Mouse (Mus musculus) ES-E14 (cell line): ENCODE measurements around the gene Lgr6.

Experiments
- CHD2 ChIP-seq: IDR thresholded peaks from 2 replicates; pipeline ENCODE4 v1.6.1; 2014; ENCODE audit warnings: mild to moderate bottlenecking, low read depth, low read length, inconsistent platforms
- HCFC1 ChIP-seq: IDR thresholded peaks from 2 replicates; pipeline ENCODE4 v1.6.1; 2012; ENCODE audit warnings: low read length, inconsistent platforms, borderline replicate concordance; ENCODE audit not compliant: insufficient read depth
- MAFK ChIP-seq: IDR thresholded peaks from 2 replicates; pipeline ENCODE4 v1.6.1; 2014; ENCODE audit warnings: mild to moderate bottlenecking, low read depth, low read length, inconsistent platforms; ENCODE audit not compliant: insufficient read depth
- ZC3H11A ChIP-seq: IDR thresholded peaks from 2 replicates; pipeline ENCODE4 v1.6.1; 2012; ENCODE audit warnings: low read depth, mild to moderate bottlenecking, inconsistent platforms, low read length, borderline replicate concordance
- ZNF384 ChIP-seq: IDR thresholded peaks from 2 replicates; pipeline ENCODE4 v1.6.1; 2012; ENCODE audit warnings: low read depth, low read length, inconsistent platforms

DNA sequence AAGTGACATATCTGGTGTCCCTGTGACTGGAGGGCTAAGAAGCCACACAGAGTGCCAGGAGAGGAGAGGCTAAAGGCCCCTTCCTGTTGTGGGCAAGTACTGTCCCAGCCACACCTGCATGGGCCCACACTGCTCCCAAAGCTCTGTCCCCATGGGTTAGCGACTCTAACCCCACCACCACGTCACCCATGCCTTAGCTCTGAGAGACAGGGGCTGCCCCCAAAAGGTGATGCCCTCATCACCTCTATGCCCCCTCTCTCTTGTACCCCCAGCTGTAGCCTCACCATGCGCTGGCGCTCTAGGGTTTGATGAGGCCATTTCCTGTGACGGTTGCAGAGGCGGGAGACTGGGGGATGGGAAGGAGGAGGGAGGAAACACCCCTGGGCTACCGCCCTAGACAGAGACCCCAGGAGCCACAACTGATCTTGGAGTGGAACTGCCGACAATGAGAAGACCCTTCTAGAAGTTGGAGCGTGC is 27.9 kb upstream of the Lgr6 start:
- no peak for TF ChIP-seq HCFC1
- TF ChIP-seq CHD2 = no peak
- TF ChIP-seq ZNF384 = no peak
- TF ChIP-seq ZC3H11A = no peak
- TF ChIP-seq MAFK = no peak
